Mouse (Mus musculus) limb, embryonic 14.5 days (tissue): ENCODE measurements around the gene Pafah2. TPM values are rescaled to one million over a fixed set of nuclear protein-coding genes. Genes with fewer than 3 reads are reported as not detected.

Experiments used
- ATAC-seq: fragments of 200-750 bp; cut with Nextera tagmentation; 2 replicates; pipeline ENCODE4 v1.8.0; 2017; ENCODE audit warnings: low read depth, moderate number of reproducible peaks, moderate TSS enrichment; ENCODE audit not compliant: low FRiP score
- DNase-seq: peaks from one replicate; pipeline ENCODE4 v3.0.0-alpha.2; 2015; ENCODE audit warnings: low spot score
- H3K27ac ChIP-seq: fragments of 300-500 bp; sonication (generic); replicated peaks from 2 replicates; pipeline ENCODE4 v1.5.1; 2014; ENCODE audit warnings: low read depth, mild to moderate bottlenecking, low read length, moderate library complexity, mixed read lengths
- H3K27me3 ChIP-seq: fragments of 300-500 bp; sonication (generic); 2 replicates; pipeline ENCODE4 v1.6.1; 2014; ENCODE audit warnings: low read length, mixed read lengths; ENCODE audit not compliant: control insufficient read depth, insufficient read depth
- H3K36me3 ChIP-seq: fragments of 300-500 bp; sonication (generic); 2 replicates; pipeline ENCODE4 v1.6.1; 2014; ENCODE audit warnings: mild to moderate bottlenecking, low read length, moderate library complexity, mixed read lengths; ENCODE audit not compliant: control insufficient read depth, insufficient read depth
- H3K4me1 ChIP-seq: fragments of 300-500 bp; sonication (generic); 2 replicates; pipeline ENCODE4 v1.6.1; 2014; ENCODE audit warnings: antibody characterized with exemption, low read length, mixed read lengths; ENCODE audit not compliant: control insufficient read depth, insufficient read depth
- H3K4me2 ChIP-seq: fragments of 300-500 bp; sonication (generic); replicated peaks from 2 replicates; pipeline ENCODE4 v1.6.1; 2014; ENCODE audit warnings: low read depth, mild to moderate bottlenecking, low read length, moderate library complexity; ENCODE audit not compliant: severe bottlenecking
- H3K4me3 ChIP-seq: fragments of 300-500 bp; sonication (generic); replicated peaks from 2 replicates; pipeline ENCODE4 v1.5.1; 2014; ENCODE audit warnings: low read length
- H3K9ac ChIP-seq: fragments of 300-500 bp; sonication (generic); 2 replicates; pipeline ENCODE4 v1.6.1; 2014; ENCODE audit warnings: mild to moderate bottlenecking, low read depth, low read length, moderate library complexity; ENCODE audit not compliant: severe bottlenecking
- H3K9me3 ChIP-seq: fragments of 300-500 bp; sonication (generic); 2 replicates; pipeline ENCODE4 v1.6.1; 2016; ENCODE audit warnings: low read length; ENCODE audit not compliant: control insufficient read depth
- POLR2A ChIP-seq: fragments of 200-500 bp; IDR thresholded peaks from 2 replicates; pipeline ENCODE4 v1.8.0; 2012; ENCODE audit warnings: inconsistent platforms, mild to moderate bottlenecking, moderate library complexity, borderline replicate concordance; ENCODE audit not compliant: insufficient read depth, insufficient read length; ENCODE audit errors: extremely low read depth
- WGBS: fragments of 180-500 bp; shearing (Covaris S2); extraction: QIAGEN DNeasy Blood & Tissue Kit; methylation state at CpG from one replicate; pipeline ENCODE4 v1.1.7; 2014; 5-methylcytosine and 5-hydroxymethylcytosine counted together
- polyA plus RNA-seq, 2 experiments: library from polyadenylated mRNA; depleted of rRNA in 1 of 2; stranded (reverse) in 1 of 2; unstranded in 1 of 2; fragments of >200 nt; fragmentation: Nextera tagmentation in 1 of 2; extraction: Ambion mirVana in 1 of 2; gene quantifications; 2 replicates each; pipeline versions ENCODE4 v1.2.1 to v1.2.3; 2012 to 2014

Gene Pafah2
- polyA plus RNA-seq, 2 experiments = 14.3 to 25.9 TPM

- peaks cover 19% of the 10 kb centered on the region for H3K36me3 ChIP-seq
- H3K9ac ChIP-seq = no peak overlapping the region
- ATAC-seq = no peak
- H3K9me3 ChIP-seq = no peaks in the 10 kb centered on the region
- WGBS = 60% methylated on average over 7 of the region's 7 CpGs
- no peak overlapping the region for H3K4me2 ChIP-seq
- no peak for TF ChIP-seq POLR2A
- no peaks in the 10 kb centered on the region for H3K4me1 ChIP-seq
- H3K27me3 ChIP-seq = no peaks in the 10 kb centered on the region
- DNase-seq = no peak
- no peak overlapping the region for H3K27ac ChIP-seq
- H3K4me3 ChIP-seq = no peak overlapping the region
Observed at GRCm38 (mm10) chr4:134417111-134417510, 21.0 kb downstream of the Pafah2 start.

- Histone ChIP-seq H3K4me1 (no peaks in the 10 kb centered on the region), H3K4me3 (no peak overlapping the region), H3K9ac (no peak overlapping the region), H3K36me3 (peaks cover 36% of the 10 kb centered on the region), H3K4me2 (no peak overlapping the region), H3K27ac (no peak overlapping the region), H3K9me3 (no peaks in the 10 kb centered on the region), H3K27me3 (no peaks in the 10 kb centered on the region)
- WGBS = 67% methylated on average over 11 of the region's 11 CpGs
- no peak for ATAC-seq
- no peak for TF ChIP-seq POLR2A
- DNase-seq = no peak
Observed at GRCm38 (mm10) chr4:134421971-134422370, 25.9 kb downstream of the Pafah2 start.

DNA sequence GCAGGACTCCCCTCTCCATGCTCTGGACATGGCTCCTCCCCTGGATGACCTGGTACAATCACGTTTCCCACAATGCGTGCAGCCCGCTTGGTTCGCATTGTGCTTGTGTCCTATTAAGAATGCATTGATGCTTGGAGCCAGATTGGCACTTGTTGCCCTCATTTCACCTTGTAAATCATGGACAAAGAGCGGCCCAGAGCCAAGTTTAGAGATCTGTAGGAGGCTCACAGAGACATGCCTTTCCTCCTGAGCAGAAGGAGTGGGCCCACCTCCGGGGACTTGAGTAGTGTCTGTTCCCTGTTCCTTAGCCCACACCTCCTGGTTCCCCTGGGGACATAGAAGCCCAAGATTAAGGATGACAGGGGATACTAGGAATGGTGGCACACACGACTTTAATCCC, 27.8 kb downstream of the Pafah2 start:
- H3K9ac ChIP-seq = no peak overlapping the region
- no peaks in the 10 kb centered on the region for H3K4me1 ChIP-seq
- no peak overlapping the region for H3K27ac ChIP-seq
- TF ChIP-seq POLR2A = no peak
- no peaks in the 10 kb centered on the region for H3K27me3 ChIP-seq
- H3K36me3 ChIP-seq = peaks cover 26% of the 10 kb centered on the region
- DNase-seq = no peak
- WGBS = 88% methylated on average over 7 of the region's 7 CpGs
- H3K4me2 ChIP-seq = no peak overlapping the region
- no peak for ATAC-seq
- no peaks in the 10 kb centered on the region for H3K9me3 ChIP-seq
- no peak overlapping the region for H3K4me3 ChIP-seq

DNA sequence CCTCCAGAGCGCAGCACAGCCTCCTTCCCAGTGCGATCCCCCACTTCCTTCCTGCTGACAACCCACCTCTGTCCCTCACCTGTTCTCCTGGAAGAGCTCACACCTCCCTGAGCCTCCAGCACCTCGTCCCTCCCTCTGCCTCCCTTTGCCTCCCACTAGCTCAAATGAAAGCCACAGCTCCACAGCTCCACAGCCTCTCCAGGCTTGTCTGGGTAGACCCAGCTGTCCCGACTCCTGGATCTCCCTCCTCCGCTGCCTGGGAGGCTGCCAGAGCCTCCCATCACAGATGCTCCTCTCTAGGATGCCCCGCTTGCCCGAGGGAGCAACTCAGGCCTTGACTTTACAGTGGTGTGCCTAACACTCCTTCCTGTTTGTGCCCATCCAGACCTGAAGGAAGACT, 29.0 kb downstream of the Pafah2 start:
- no peaks in the 10 kb centered on the region for H3K27me3 ChIP-seq
- WGBS = 73% methylated on average over 7 of the region's 7 CpGs
- DNase-seq (no peak), ATAC-seq (no peak)
- no peak overlapping the region for H3K27ac ChIP-seq
- no peak overlapping the region for H3K4me2 ChIP-seq
- H3K9ac ChIP-seq = no peak overlapping the region
- peaks cover 1% of the 10 kb centered on the region; the same call in 1 of the 2 replicates for H3K4me1 ChIP-seq
- no peak for TF ChIP-seq POLR2A
- H3K36me3 ChIP-seq = peaks cover 26% of the 10 kb centered on the region
- H3K4me3 ChIP-seq = no peak overlapping the region
- H3K9me3 ChIP-seq = no peaks in the 10 kb centered on the region

DNA sequence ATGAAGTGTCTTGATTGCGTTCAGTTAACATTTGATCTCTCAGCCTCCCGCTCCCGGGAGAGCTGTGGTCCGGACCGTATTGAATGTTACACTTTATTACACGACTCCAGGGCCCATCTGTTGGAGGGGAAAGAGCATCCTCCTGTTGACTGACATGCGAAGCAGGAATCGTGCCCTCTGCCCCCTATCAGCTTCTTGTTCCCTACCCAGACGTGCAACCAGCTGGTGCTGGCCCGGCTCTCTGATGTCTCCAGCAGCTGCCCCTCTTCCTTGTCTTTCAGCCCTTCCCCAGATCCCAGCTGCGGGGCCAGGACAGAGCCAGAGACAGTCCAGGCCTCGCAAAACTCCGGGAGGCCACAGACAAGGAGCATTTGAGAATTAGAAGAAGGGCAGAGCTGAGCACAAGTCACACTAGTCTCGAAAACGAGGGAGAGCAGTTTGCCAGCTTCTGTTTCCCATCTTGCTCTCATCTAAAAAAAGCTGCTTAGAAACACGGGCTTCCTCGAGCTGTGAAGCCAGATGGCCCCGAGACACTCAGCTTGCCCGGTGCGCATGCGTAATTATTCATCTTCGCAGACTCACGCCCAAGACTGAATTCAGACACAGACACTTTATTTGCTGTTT, 34.4 kb downstream of the Pafah2 start:
- Histone ChIP-seq H3K9ac (no peak overlapping the region), H3K27ac (no peak overlapping the region), H3K36me3 (peaks cover 8% of the 10 kb centered on the region), H3K4me1 (peaks cover 6% of the 10 kb centered on the region; the same call in 1 of the 2 replicates), H3K4me2 (no peak overlapping the region; the same call in 1 of the 2 replicates), H3K27me3 (no peaks in the 10 kb centered on the region), H3K9me3 (no peaks in the 10 kb centered on the region), H3K4me3 (no peak overlapping the region)
- ATAC-seq (peak; percentile 73), DNase-seq (peak; percentile 55)
- WGBS = 18% methylated on average over 23 of the region's 23 CpGs
- TF ChIP-seq POLR2A = no peak

DNA sequence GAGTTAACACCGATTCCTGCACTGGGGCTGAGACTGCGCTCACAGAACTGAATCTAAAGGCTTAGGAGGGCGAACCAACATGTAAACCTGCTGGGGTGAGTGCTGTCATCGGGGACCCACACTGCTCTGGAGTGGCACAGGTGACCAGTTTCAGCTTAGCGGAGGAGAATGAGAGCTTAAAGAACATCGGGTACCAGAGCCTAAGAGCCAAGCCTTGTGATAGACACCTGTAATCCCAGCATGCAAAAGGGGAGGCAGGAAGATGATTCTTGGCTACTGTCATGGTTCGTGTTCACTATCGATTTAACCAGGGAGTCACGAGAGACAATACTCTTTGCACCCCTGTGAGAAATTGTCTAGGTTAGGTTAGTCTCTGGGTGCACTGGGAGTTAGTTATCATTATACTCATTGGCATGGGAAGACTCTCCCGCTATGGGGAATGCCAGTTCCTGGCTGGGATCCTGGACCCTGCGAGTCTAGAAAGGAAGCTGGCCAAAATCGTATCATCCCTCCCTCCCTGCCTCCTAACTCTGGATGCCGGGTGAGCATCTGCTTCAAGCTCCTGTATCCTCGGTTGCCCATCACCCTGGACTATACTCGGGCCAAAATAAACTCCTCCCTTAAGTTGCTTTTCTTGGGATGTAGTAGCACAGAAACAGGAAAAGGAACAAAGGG, 36.7 kb downstream of the Pafah2 start:
- Histone ChIP-seq H3K9me3 (no peaks in the 10 kb centered on the region), H3K27ac (no peak overlapping the region), H3K4me2 (no peak overlapping the region), H3K4me3 (no peak overlapping the region), H3K9ac (no peak overlapping the region), H3K36me3 (no peaks in the 10 kb centered on the region), H3K4me1 (peaks cover 6% of the 10 kb centered on the region; the same call in 1 of the 2 replicates), H3K27me3 (no peaks in the 10 kb centered on the region)
- 87% methylated on average over 15 of the region's 15 CpGs for WGBS
- DNase-seq = no peak
- no peak for TF ChIP-seq POLR2A
- no peak for ATAC-seq
